ENCODE assay signal across 9 mouse cellular contexts in genomic region chr13:60936500-60936901, GRCm38 (mm10). TPM values are rescaled to one million over a fixed set of nuclear protein-coding genes. Genes with fewer than 3 reads are reported as not detected.
DNase-seq lines count a peak whose midpoint lies in the region; ATAC-seq lines count a peak whose summit lies in the region.
"Had no signal": no experiment of that assay in that cellular context is flagged by ENCODE, and none has a peak within 500 bp of the region (broad histone marks: within the 10 kb centered on the region; RNA-seq: fewer than 3 reads in every experiment).

Gene Gm49391 (minus strand): TSS chr13:60936571.
Gene Ctla2a (minus strand): TSS chr13:60936625.

- no peak within 1 kb of the TSS for H3K4me2 ChIP-seq in liver, embryonic 15.5 days
- H3K4me2 ChIP-seq in hindbrain, embryonic 11.5 days (replicated peaks; ENCODE audit: low read depth, low read length), result no peak within 1 kb of the TSS
- H3K4me2 ChIP-seq: embryonic facial prominence, embryonic 12.5 days; neural tube, embryonic 13.5 days had no signal

- H3K36me3 ChIP-seq in liver, embryonic 15.5 days (replicated peaks), result no peaks in the 10 kb centered on the region
- no peaks in the 10 kb centered on the region for H3K36me3 ChIP-seq in hindbrain, embryonic 11.5 days (ENCODE audit: control insufficient read depth, insufficient read depth, low read length)
- H3K36me3 ChIP-seq: embryonic facial prominence, embryonic 12.5 days; neural tube, embryonic 13.5 days had no signal

- H3K27me3 ChIP-seq in liver, embryonic 15.5 days, result no peaks in the 10 kb centered on the region
- H3K27me3 ChIP-seq in hindbrain, embryonic 11.5 days (ENCODE audit: control insufficient read depth, insufficient read depth, low read length), result no peaks in the 10 kb centered on the region
- H3K27me3 ChIP-seq: embryonic facial prominence, embryonic 12.5 days; neural tube, embryonic 13.5 days had no signal

- H3K27ac ChIP-seq in brown adipose tissue, adult 24 weeks (replicated peaks; ENCODE audit: low read depth, low read length), result peak within 1 kb of the TSS; percentile 79
- 0 out of 2 replicates have a peak within 1 kb of the TSS, but pooled peaks have one; percentile 6 for H3K27ac ChIP-seq in liver, embryonic 15.5 days (replicated peaks)
- no peak within 1 kb of the TSS for H3K27ac ChIP-seq in hindbrain, embryonic 11.5 days (ENCODE audit: low read depth, low read length)
- H3K27ac ChIP-seq: embryonic facial prominence, embryonic 12.5 days; neural tube, embryonic 13.5 days had no signal

- H3K4me1 ChIP-seq in brown adipose tissue, adult 24 weeks (ENCODE audit: control insufficient read depth, insufficient read depth, insufficient read length, low read length), result peaks cover 2% of the 10 kb centered on the region; the same call in 1 of the 2 replicates
- no peaks in the 10 kb centered on the region for H3K4me1 ChIP-seq in liver, embryonic 15.5 days (replicated peaks)
- H3K4me1 ChIP-seq in hindbrain, embryonic 11.5 days (replicated peaks; ENCODE audit: control insufficient read depth, insufficient read depth, low read length), result no peaks in the 10 kb centered on the region
- H3K4me1 ChIP-seq: embryonic facial prominence, embryonic 12.5 days; neural tube, embryonic 13.5 days had no signal

- intact Hi-C loops in heart, postnatal 14 days (cut with DNase I), result loop anchor here (2.0 to 5.0 kb wide), 2 partner anchors 40 to 89 kb away; partner anchors contain the start of genes Ctla2b and Gm49392

- ATAC-seq in liver, embryonic 15.5 days (ENCODE audit: insufficient read depth), result peak; percentile 62
- ATAC-seq in hindbrain, embryonic 11.5 days (ENCODE audit: low FRiP score), result no peak

- peak within 1 kb of the TSS; percentile 31 for H3K4me3 ChIP-seq in brown adipose tissue, adult 24 weeks (ENCODE audit: insufficient read depth, low read depth, low read length)
- H3K4me3 ChIP-seq in liver, embryonic 15.5 days (replicated peaks), result no peak within 1 kb of the TSS
- H3K4me3 ChIP-seq in hindbrain, embryonic 11.5 days (ENCODE audit: low read depth, low read length), result no peak within 1 kb of the TSS
- H3K4me3 ChIP-seq: embryonic facial prominence, embryonic 12.5 days; neural tube, embryonic 13.5 days had no signal

- WGBS in liver, embryonic 15.5 days (ENCODE audit: insufficient replicate concordance), result 14% methylated on average over 5 of the region's 5 CpGs
- 75% methylated on average over 5 of the region's 5 CpGs for WGBS in hindbrain, embryonic 11.5 days

- no peaks in the 10 kb centered on the region for H3K9me3 ChIP-seq in liver, embryonic 15.5 days (replicated peaks)
- no peaks in the 10 kb centered on the region for H3K9me3 ChIP-seq in hindbrain, embryonic 11.5 days (ENCODE audit: control insufficient read depth, low read length)

- no peak within 1 kb of the TSS for H3K9ac ChIP-seq in liver, embryonic 15.5 days
- no peak within 1 kb of the TSS for H3K9ac ChIP-seq in hindbrain, embryonic 11.5 days (ENCODE audit: low read depth, low read length)
- H3K9ac ChIP-seq: embryonic facial prominence, embryonic 12.5 days; neural tube, embryonic 13.5 days had no signal

- peak; percentile 73 for DNase-seq in MN1 (ENCODE audit: low spot score)
- DNase-seq in heart, postnatal 14 days, result peak; percentile 35 to 39
- DNase-seq in thymus, postnatal 14 days, result peak; percentile 13
- DNase-seq in frontal cortex, postnatal 36 days (ENCODE audit: low spot score in 2 of 2), result no peak
- DNase-seq in hindbrain, embryonic 11.5 days (ENCODE audit: low spot score), result no peak

RNA-seq across cellular contexts. Expression of gene Gm49391, which starts in this region (rescaled TPM):
- polyA plus RNA-seq in brown adipose tissue, adult 24 weeks (2012; ENCODE audit: insufficient read depth, insufficient read length, missing spikeins), result 2.2 and 10.1 TPM in 2 replicates
- total RNA-seq in heart, postnatal 14 days (2021), result under 1 TPM in 1 of 2 experiments, not detected in 1; 0.48 TPM
- polyA plus RNA-seq in liver, embryonic 15.5 days (2015; fragmentation: Nextera tagmentation; extraction: Ambion mirVana), result 0.82 and 2.5 TPM in 2 replicates
- polyA plus RNA-seq in hindbrain, embryonic 11.5 days (2014; fragmentation: Nextera tagmentation; extraction: Ambion mirVana), result 0.80 and 1.8 TPM in 2 replicates

RNA-seq across cellular contexts. Expression of gene Ctla2a, which starts in this region (rescaled TPM):
- 21.1 and 47.5 TPM in 2 replicates for polyA plus RNA-seq in brown adipose tissue, adult 24 weeks (2012; ENCODE audit: insufficient read depth, insufficient read length, missing spikeins)
- 100 to 1,000 TPM; 103 to 113 TPM for total RNA-seq in heart, postnatal 14 days (2021)
- 24.2 and 25.8 TPM in 2 replicates for polyA plus RNA-seq in liver, embryonic 15.5 days (2015; fragmentation: Nextera tagmentation; extraction: Ambion mirVana)
- polyA plus RNA-seq in hindbrain, embryonic 11.5 days (2014; fragmentation: Nextera tagmentation; extraction: Ambion mirVana), result 14.7 and 16.7 TPM in 2 replicates

Comparison
In these comparisons a context has a peak if more than half of its experiments do, and no peak if none do; other contexts are left out.
1. DNase-seq: peak in MN1 (single experiment), heart, postnatal 14 days (2 of 2) and thymus, postnatal 14 days (single experiment); none in frontal cortex, postnatal 36 days (0 of 2) and hindbrain, embryonic 11.5 days (single experiment).